ENCODE assay signal across 28 mouse cellular contexts in the genomic region with DNA sequence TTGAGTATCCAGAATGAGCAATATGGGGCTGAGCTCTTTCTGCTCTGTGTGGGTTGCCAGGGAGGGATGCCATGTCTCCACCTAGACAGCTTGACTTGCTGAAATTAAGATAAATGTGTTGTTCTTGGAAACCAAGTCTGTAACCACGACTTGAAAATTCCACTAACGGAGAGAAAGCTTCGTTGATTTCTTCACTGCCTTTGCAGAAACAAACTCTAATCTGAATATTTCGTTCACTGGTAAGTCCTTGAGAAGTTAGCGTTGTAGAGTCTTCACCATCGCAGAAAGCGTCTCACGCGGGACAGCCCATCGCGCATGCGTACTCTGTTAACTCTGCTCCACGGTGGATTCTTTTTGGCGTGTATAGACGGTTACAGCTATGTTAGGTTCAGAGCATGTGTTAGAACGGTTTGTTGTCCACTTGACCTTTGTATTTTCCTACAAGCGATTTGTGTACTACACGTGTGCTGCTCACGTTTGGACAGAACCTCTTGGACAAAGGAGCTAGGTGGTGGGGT. TPM values are rescaled to one million over a fixed set of nuclear protein-coding genes. Genes with fewer than 3 reads are reported as not detected.
A peak's percentile ranks its signal among the peaks of the same experiment; 100 is the strongest.
DNase-seq lines count a peak whose midpoint lies in the region; ATAC-seq and TF ChIP-seq lines count a peak whose summit lies in the region.
"Had no signal": no experiment of that assay in that cellular context is flagged by ENCODE, and none has a peak within 500 bp of the region (broad histone marks: within the 10 kb centered on the region; RNA-seq: fewer than 3 reads in every experiment).

No protein-coding gene starts in this region.

- no peak overlapping the region for H3K4me3 ChIP-seq in liver, adult 2 months (ENCODE audit: insufficient read depth, low read depth, low read length)
- no peak overlapping the region for H3K4me3 ChIP-seq in liver, embryonic 12.5 days
- peak overlapping the region; percentile 45 to 85 (median 79) for H3K4me3 ChIP-seq in CH12.LX (replicated peaks in 1 of 3; ENCODE audit: low read depth in 2 of 3, low read length in 2 of 3, poor library complexity in 1 of 3)
- no peak overlapping the region for H3K4me3 ChIP-seq in intestine, embryonic 15.5 days (replicated peaks)
- H3K4me3 ChIP-seq: heart, embryonic 13.5 days; limb, embryonic 15.5 days; midbrain, embryonic 13.5 days; stomach, embryonic 15.5 days had no signal

- no peaks in the 10 kb centered on the region for H3K36me3 ChIP-seq in liver, adult 2 months (ENCODE audit: control insufficient read depth, insufficient read depth, low read length)
- no peaks in the 10 kb centered on the region for H3K36me3 ChIP-seq in liver, embryonic 12.5 days
- H3K36me3 ChIP-seq in CH12.LX (replicated peaks in 1 of 2; ENCODE audit: control insufficient read depth in 1 of 2, insufficient read depth in 1 of 2, low read length in 1 of 2) = peaks cover 6 to 24% of the 10 kb centered on the region in 2 experiments
- no peaks in the 10 kb centered on the region for H3K36me3 ChIP-seq in intestine, embryonic 15.5 days
- H3K36me3 ChIP-seq: heart, embryonic 13.5 days; limb, embryonic 15.5 days; midbrain, embryonic 13.5 days; stomach, embryonic 15.5 days had no signal

- no peak for TF ChIP-seq CTCF in liver, adult 2 months (IDR thresholded peaks at IDR 0.05; ENCODE audit: low read depth, low read length)
- TF ChIP-seq CTCF in CH12.LX (conservative IDR thresholded peaks at IDR 0.05 in 1 of 2, IDR thresholded peaks at IDR 0.05 in 1 of 2; ENCODE audit: low read depth in 2 of 2, low read length in 2 of 2) = no peak

- H3K27me3 ChIP-seq in liver, adult 2 months (ENCODE audit: control insufficient read depth, insufficient read depth, low read length) = no peaks in the 10 kb centered on the region
- peaks cover 8% of the 10 kb centered on the region; the same call in 1 of the 2 replicates for H3K27me3 ChIP-seq in liver, embryonic 12.5 days (replicated peaks)
- H3K27me3 ChIP-seq in CH12.LX (replicated peaks) = no peaks in the 10 kb centered on the region
- 0 out of 2 replicates have a peak, but pooled peaks cover 3% of the 10 kb centered on the region for H3K27me3 ChIP-seq in intestine, embryonic 15.5 days (replicated peaks)
- H3K27me3 ChIP-seq: limb, embryonic 15.5 days; stomach, embryonic 15.5 days had no signal

- in situ Hi-C loops in CH12.LX (cut with MboI; ENCODE audit: low pct_ligation_motif_present, low pct_unique_long_range_greater_than_20kb, low sequenced_read_pairs) = no loop called here

- WGBS in liver, adult 2 months = 70% methylated on average over 19 of the region's 19 CpGs
- WGBS in liver, embryonic 12.5 days (ENCODE audit: insufficient replicate concordance) = 80% methylated on average over 19 of the region's 19 CpGs
- 90% methylated on average over 19 of the region's 19 CpGs for WGBS in intestine, embryonic 15.5 days

- H3K9ac ChIP-seq in liver, adult 2 months (ENCODE audit: low read depth, low read length) = no peak overlapping the region
- H3K9ac ChIP-seq in liver, embryonic 12.5 days = no peak overlapping the region
- H3K9ac ChIP-seq in CH12.LX (ENCODE audit: insufficient read depth, low read depth) = peak overlapping the region; percentile 81
- H3K9ac ChIP-seq in intestine, embryonic 15.5 days = no peak overlapping the region
- H3K9ac ChIP-seq: heart, embryonic 13.5 days; limb, embryonic 15.5 days; liver, postnatal 0 days; midbrain, embryonic 13.5 days; stomach, embryonic 15.5 days had no signal

- no peak for TF ChIP-seq EP300 in CH12.LX (IDR thresholded peaks at IDR 0.05; ENCODE audit: low read length)

- dilution Hi-C loops in CH12.LX (cut with MboI; ENCODE audit: extremely low pct_ligation_motif_present, extremely low pct_unique_long_range_greater_than_20kb, low sequenced_read_pairs) = no loop called here

- peak; percentile 88 for DNase-seq in liver, adult 2 months (ENCODE audit: extremely low read depth, low read depth, low spot score)
- DNase-seq in 3T3-L1 (ENCODE audit: low read depth, low spot score) = peak; percentile 23
- DNase-seq in CH12.LX (ENCODE audit: extremely low read depth) = no peak
- peak; percentile 77 for DNase-seq in naive thymus-derived CD4-positive, alpha-beta T cell, adult 2 months (ENCODE audit: low read depth)
- DNase-seq in adrenal gland, postnatal 4 days (ENCODE audit: low spot score in 2 of 2) = no peak
- DNase-seq in layer of hippocampus, postnatal 14 days (ENCODE audit: low spot score in 2 of 2) = no peak
- DNase-seq: cerebellum, adult 9-10 months; gastrocnemius, postnatal 36 days; heart, postnatal 4 days; kidney, adult 11 months; layer of hippocampus, postnatal 36 days; liver, postnatal 0 days; lung, postnatal 10 days; spleen, adult 18-20 months had no signal

- peak overlapping the region; percentile 95 for H3K27ac ChIP-seq in liver, adult 2 months (replicated peaks; ENCODE audit: insufficient read depth, low read depth, low read length)
- no peak overlapping the region for H3K27ac ChIP-seq in liver, embryonic 12.5 days
- peak overlapping the region; percentile 95 for H3K27ac ChIP-seq in CH12.LX (ENCODE audit: insufficient read depth, low read depth)
- no peak overlapping the region for H3K27ac ChIP-seq in intestine, embryonic 15.5 days
- H3K27ac ChIP-seq: heart, embryonic 13.5 days; limb, embryonic 15.5 days; midbrain, embryonic 13.5 days; stomach, embryonic 15.5 days had no signal

- H3K79me2 ChIP-seq in liver, adult 2 months (ENCODE audit: control insufficient read depth, insufficient read depth, low read length) = peaks cover 24% of the 10 kb centered on the region; the same call in 1 of the 2 replicates
- H3K79me2 ChIP-seq in CH12.LX (replicated peaks; ENCODE audit: control insufficient read depth, extremely low read depth, insufficient read depth, poor library complexity, severe bottlenecking) = peaks cover 78% of the 10 kb centered on the region

- H3K4me1 ChIP-seq in liver, adult 2 months (ENCODE audit: control insufficient read depth, insufficient read depth, low read length) = peaks cover 43% of the 10 kb centered on the region
- peaks cover 9% of the 10 kb centered on the region for H3K4me1 ChIP-seq in liver, embryonic 12.5 days
- peaks cover 15 to 47% of the 10 kb centered on the region in 2 experiments for H3K4me1 ChIP-seq in CH12.LX (ENCODE audit: control insufficient read depth in 1 of 2, insufficient read depth in 2 of 2)
- H3K4me1 ChIP-seq in intestine, embryonic 15.5 days (replicated peaks) = peaks cover 9% of the 10 kb centered on the region

- no peak overlapping the region for H3K4me2 ChIP-seq in liver, embryonic 12.5 days
- H3K4me2 ChIP-seq in CH12.LX (ENCODE audit: insufficient read depth, low read depth, poor library complexity, severe bottlenecking) = peak overlapping the region; percentile 82
- no peak overlapping the region for H3K4me2 ChIP-seq in intestine, embryonic 15.5 days (replicated peaks)
- H3K4me2 ChIP-seq: heart, embryonic 13.5 days; limb, embryonic 15.5 days; midbrain, embryonic 13.5 days; stomach, embryonic 15.5 days had no signal

- no peak for TF ChIP-seq POLR2A in liver, adult 2 months (IDR thresholded peaks at IDR 0.05; ENCODE audit: extremely low read depth, insufficient read depth, low read length)
- 0 out of 2 replicates have a peak, but pooled peaks have one; percentile 30 for TF ChIP-seq POLR2A in CH12.LX (IDR thresholded peaks at IDR 0.05; ENCODE audit: low read depth, low read length)

- ATAC-seq in liver, embryonic 12.5 days = no peak
- ATAC-seq in intestine, embryonic 15.5 days = no peak
- ATAC-seq: forebrain, embryonic 14.5 days; hindbrain, embryonic 16.5 days; liver, postnatal 0 days; midbrain, embryonic 13.5 days had no signal

- H3K9me3 ChIP-seq in liver, embryonic 12.5 days (replicated peaks) = no peaks in the 10 kb centered on the region
- H3K9me3 ChIP-seq in CH12.LX (replicated peaks; ENCODE audit: low read length) = peaks cover 1% of the 10 kb centered on the region
- H3K9me3 ChIP-seq in intestine, embryonic 15.5 days = no peaks in the 10 kb centered on the region
- H3K9me3 ChIP-seq: heart, embryonic 13.5 days; limb, embryonic 15.5 days; midbrain, embryonic 13.5 days; stomach, embryonic 15.5 days had no signal

- no peak for TF ChIP-seq RAD21 in CH12.LX (IDR thresholded peaks at IDR 0.05; ENCODE audit: low read depth, low read length)

TF ChIP-seq in CH12.LX, 34 proteins besides CTCF, POLR2A, EP300 and RAD21 (continues in another document):
- TF ChIP-seq E2F4 (IDR thresholded peaks at IDR 0.05; ENCODE audit: insufficient replicate concordance, low read depth, low read length) = no peak
- TF ChIP-seq TCF12 (IDR thresholded peaks at IDR 0.05; ENCODE audit: low read depth, low read length) = no peak
- TF ChIP-seq MAZ (IDR thresholded peaks at IDR 0.05; ENCODE audit: low read depth, low read length) = no peak
- TF ChIP-seq HCFC1 (IDR thresholded peaks at IDR 0.05; ENCODE audit: low read depth, low read length) = no peak
- TF ChIP-seq IRF4 (IDR thresholded peaks at IDR 0.05; ENCODE audit: low read depth, low read length) = peak; percentile 6; the same call in 1 of the 2 replicates
- no peak for TF ChIP-seq MYC (IDR thresholded peaks at IDR 0.05; ENCODE audit: low read depth, low read length)
- 0 out of 2 replicates have a peak, but pooled peaks have one; percentile 57 for TF ChIP-seq CHD1 (IDR thresholded peaks at IDR 0.05; ENCODE audit: low read depth, low read length)
- TF ChIP-seq MAFK (IDR thresholded peaks at IDR 0.05; ENCODE audit: insufficient replicate concordance, low read length) = no peak
- no peak for TF ChIP-seq MEF2A (IDR thresholded peaks at IDR 0.05; ENCODE audit: borderline replicate concordance, low read depth, low read length)

RNA-seq across cellular contexts. Expression of gene Fam169b, which starts 6.8 kb away (rescaled TPM):
- 17.6 and 21.8 TPM in 2 replicates for total RNA-seq in liver, adult 2 months (2014; rRNA removed)
- polyA plus RNA-seq in liver, adult 2 months (2012; rRNA removed) = 25.2 and 25.8 TPM in 2 replicates
- 0.12 and 0.24 TPM in 2 replicates for polyA plus RNA-seq in liver, embryonic 12.5 days (2016; fragmentation: Nextera tagmentation; extraction: Ambion mirVana)
- total RNA-seq in CH12.LX (2012; rRNA removed) (13.6 and 17.0 TPM in 2 replicates), CH12.LX (2014; rRNA removed) (15.2 and 15.9 TPM in 2 replicates)
- 16.2 and 17.3 TPM in 2 replicates for polyA plus RNA-seq in CH12.LX (2012; ENCODE audit: insufficient read length, low read depth)
- polyA plus RNA-seq in intestine, embryonic 15.5 days (2015; fragmentation: Nextera tagmentation; extraction: Ambion mirVana) = 0.21 and 0.25 TPM in 2 replicates
- 1 to 10 TPM in 1 of 2 experiments, under 1 TPM in 1; 0.22 to 1.1 TPM for total RNA-seq in adrenal gland, postnatal 4 days (2021)
- under 1 TPM; 0.31 to 0.67 TPM for total RNA-seq in layer of hippocampus, postnatal 14 days (2021)
- total RNA-seq: MEL had no signal
- polyA plus RNA-seq: hindbrain, embryonic 16.5 days; midbrain, embryonic 13.5 days; neural tube, embryonic 14.5 days had no signal

RNA-seq across cellular contexts. Expression of gene Pgpep1l, which starts 16.4 kb away (rescaled TPM):
- 1.1 and 1.5 TPM in 2 replicates for total RNA-seq in liver, adult 2 months (2014; rRNA removed)
- polyA plus RNA-seq in liver, adult 2 months (2012; rRNA removed) = 0.15 and 0.32 TPM in 2 replicates
- polyA plus RNA-seq in liver, embryonic 12.5 days (2016; fragmentation: Nextera tagmentation; extraction: Ambion mirVana) = not detected in 2 replicates
- not detected in 2 replicates for total RNA-seq in CH12.LX (2012; rRNA removed)
- not detected in 2 replicates for total RNA-seq in CH12.LX (2014; rRNA removed)
- not detected in 2 replicates for polyA plus RNA-seq in CH12.LX (2012; ENCODE audit: insufficient read length, low read depth)
- not detected in 2 replicates for polyA plus RNA-seq in intestine, embryonic 15.5 days (2015; fragmentation: Nextera tagmentation; extraction: Ambion mirVana)
- under 1 TPM in 1 of 2 experiments, not detected in 1; 0.65 TPM for total RNA-seq in adrenal gland, postnatal 4 days (2021)
- total RNA-seq in layer of hippocampus, postnatal 14 days (2021) = 1 to 10 TPM; 1.4 to 1.7 TPM
- total RNA-seq: heart, postnatal 4 days; megakaryocyte progenitor cell, adult 5-6 weeks; MEL had no signal
- polyA plus RNA-seq: C2C12; embryonic facial prominence, embryonic 11.5 days; forebrain, embryonic 14.5 days; heart, embryonic 13.5 days; hindbrain, embryonic 16.5 days; kidney, embryonic 16.5 days; liver, postnatal 0 days; midbrain, embryonic 13.5 days; neural tube, embryonic 14.5 days; stomach, embryonic 15.5 days had no signal

Comparison
In these comparisons a context has a peak if more than half of its experiments do, and no peak if none do; other contexts are left out.
1. H3K27ac ChIP-seq: peak in liver, adult 2 months (single experiment) and CH12.LX (single experiment); none in liver, embryonic 12.5 days (single experiment) and intestine, embryonic 15.5 days (single experiment).
2. DNase-seq: peak in liver, adult 2 months (single experiment), 3T3-L1 (single experiment) and naive thymus-derived CD4-positive, alpha-beta T cell, adult 2 months (single experiment); none in CH12.LX (single experiment), adrenal gland, postnatal 4 days (0 of 2) and layer of hippocampus, postnatal 14 days (0 of 2).
3. H3K4me3 ChIP-seq: peak in CH12.LX (3 of 3); none in liver, adult 2 months (single experiment), liver, embryonic 12.5 days (single experiment) and intestine, embryonic 15.5 days (single experiment).